Mouse (Mus musculus): ENCODE results near the gene Pus1.

The Pus1 gene

DNA sequence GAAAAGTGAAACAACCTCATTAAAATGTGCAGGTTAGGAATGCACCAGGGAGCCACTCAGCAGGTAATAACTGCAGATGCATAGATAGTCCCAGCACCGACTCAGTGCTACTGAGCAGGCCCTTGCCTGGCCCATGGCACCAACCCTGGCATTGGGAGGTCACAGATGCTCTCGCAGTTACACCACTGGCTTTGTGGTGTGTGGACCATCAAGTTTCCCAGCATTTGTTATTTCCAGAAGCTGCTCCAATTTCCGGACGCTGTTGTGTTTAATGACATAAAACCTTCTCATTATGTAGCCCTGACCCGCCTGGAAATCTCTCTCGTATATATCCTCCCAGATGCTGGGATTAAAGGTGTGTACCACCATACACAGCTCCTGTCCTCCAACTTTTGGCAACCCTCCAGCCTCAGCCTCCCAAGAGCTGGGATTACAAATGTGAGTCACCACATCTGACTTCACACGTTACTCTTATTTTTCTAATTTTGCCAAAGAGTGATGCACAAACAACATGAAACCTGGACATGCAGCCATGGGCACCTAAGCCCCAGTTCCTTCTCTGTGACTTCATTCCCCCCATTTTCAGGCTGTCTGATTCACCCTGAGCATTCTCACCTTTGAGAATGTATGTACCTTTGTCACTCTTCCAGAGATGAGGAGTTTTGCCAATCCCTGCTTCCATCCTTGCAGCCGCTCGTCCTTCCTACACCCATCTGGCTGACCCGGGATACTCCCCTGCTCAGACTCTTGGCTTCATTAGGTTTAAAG, 486 bp upstream of the Pus1 start:
- DNase-seq: no peak

DNA sequence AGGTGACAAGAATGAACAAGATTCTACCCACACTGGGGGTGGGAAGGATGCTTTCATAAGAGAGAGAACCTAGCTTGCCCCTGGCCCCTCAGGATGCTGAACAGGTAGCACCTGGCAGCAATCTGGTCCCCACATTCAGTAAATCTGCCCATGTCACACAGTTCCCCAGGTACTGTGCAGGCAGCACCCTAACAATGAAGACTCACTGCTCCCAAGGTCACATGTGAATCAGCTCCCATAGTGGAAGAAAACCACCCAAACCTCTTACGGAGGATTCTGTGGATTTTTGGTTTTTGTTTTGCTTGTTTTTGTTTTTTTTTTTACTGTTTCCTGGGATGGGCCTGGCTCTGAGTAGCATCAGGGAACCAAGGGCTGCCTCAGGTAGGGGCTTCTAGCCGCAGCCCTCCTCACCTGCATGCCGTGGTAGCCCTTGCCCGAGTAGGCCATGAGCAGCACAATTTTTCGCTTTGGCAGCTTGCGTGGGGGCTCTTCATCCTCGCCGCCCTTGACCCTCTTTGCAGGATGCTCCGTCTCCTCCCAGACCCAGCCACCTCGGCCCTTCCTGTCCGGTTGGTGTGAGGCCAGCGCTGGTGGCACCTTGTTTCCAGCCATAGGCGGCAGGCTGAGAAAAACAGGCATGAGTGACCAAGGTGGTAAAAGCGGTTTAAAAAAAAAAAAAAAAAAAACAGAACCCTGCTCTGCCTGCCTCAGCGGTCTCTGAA, 1.0 kb downstream of the Pus1 start:
- DNase-seq: no peak

DNA sequence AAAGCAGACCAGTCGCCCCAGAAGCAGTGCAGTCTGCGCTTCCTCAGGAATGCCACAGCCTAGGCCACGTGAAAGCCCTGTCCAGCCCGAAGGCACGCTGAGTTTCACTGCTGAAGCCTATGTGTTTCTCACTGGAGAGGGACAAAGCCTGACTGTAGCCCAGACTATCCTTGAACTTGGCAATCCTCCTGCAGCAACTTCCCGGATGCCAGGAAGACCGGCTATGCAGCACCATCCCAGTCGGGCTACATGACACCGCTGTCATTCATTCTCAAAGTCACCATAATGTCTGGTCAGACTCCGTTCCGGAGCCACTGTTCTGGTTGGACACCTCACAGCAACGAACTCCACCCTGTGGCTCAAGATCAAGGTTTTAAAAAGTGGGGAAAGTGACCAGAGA, 2.2 kb downstream of the Pus1 start:
- no peak for DNase-seq

DNA sequence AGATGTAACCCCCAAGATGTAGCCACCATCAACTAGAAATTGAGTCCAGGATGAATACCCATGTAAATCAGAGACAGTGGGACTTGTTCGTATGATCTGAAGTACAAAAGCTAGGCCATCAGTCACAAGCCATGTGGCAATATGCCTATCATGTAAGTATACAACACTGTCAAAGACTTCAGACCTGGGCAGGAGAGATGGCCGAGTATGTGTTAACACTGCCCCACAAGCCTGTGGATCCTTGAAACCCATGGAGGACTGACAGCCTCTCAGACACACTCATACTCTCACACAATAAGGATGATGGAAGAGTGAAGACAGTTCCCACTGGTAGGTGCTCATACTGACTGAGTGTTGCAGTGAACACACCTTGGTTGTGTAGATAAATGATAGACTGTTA, 4.3 kb downstream of the Pus1 start:
- no peak for DNase-seq

DNA sequence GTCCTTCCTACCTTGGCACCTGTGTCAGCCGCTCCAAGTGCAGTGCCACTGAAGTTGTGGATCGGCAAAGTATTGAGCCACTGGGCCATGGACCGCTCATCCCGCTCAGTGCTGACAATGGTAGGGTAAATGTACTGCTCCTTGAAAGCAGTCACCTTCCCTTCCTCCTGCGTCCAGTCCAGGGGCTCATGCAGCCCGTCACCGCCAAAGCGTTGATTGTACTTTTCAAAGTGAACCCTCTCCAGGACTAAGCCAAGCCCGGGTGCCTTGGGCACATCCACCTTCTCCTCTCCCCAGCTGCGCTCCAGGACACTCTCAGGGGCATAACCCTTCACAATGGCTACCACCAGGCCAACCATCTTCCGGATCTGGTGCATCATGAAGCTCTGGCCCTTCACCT, 5.9 kb downstream of the Pus1 start:
- DNase-seq: peak; percentile 9

DNA sequence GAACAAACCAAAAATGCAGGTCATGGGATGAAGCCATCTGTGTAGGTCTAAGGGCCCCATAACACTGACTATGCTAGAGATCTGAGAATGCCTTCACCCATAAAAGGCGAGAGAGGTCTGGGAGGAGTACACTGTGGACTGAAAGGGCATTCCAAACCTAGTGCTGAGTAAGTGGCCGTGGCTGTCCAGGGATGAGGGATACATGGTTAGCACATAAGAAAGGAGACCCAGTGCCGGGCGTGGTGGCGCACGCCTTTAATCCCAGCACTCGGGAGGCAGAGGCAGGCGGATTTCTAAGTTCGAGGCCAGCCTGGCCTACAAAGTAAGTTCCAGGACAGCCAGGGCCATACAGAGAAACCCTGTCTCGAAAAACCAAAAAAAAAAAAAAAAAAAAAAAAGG, 7.5 kb downstream of the Pus1 start:
- DNase-seq: peak; percentile 16

DNA sequence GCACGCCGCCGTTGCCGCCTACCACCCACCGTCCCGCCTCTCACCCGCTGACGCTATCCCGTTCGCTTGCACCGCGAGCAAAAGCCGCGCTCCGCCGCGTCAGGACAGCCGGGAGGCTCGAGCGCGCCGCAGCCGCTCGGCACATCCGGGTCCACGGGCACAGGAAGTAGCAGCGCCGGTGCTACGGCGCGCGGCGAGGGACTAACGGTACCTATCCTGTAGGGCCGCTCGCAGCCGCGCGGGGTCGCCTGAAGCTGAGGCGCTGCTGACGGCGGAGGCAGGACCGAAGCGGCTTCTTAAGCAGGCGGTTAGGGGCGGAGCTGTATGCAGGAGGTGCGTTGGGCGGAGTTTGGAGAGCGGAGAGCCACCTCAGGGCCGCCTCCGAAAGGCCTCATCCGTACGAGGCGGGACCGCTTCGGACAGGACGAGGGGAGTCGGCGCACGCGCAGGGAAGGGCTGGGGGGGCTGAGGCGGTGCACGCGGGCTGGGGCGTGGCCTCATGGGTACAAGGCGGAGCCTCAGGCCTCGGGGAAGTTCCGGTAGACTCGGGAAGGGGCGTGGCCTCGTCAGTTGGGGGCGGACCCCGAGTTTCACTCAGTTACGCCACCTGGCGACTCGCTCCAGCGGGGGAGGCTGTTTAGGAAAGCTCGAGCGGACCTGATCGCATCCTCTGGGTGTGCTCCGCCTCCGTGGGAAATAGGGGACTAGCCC, 9.9 kb downstream of the Pus1 start, which contains the start of gene Ep400:
Gene Ep400 (minus strand): TSS at position 270 of the 711 bp plus-strand sequence.
- peak; percentile 100 for DNase-seq

DNA sequence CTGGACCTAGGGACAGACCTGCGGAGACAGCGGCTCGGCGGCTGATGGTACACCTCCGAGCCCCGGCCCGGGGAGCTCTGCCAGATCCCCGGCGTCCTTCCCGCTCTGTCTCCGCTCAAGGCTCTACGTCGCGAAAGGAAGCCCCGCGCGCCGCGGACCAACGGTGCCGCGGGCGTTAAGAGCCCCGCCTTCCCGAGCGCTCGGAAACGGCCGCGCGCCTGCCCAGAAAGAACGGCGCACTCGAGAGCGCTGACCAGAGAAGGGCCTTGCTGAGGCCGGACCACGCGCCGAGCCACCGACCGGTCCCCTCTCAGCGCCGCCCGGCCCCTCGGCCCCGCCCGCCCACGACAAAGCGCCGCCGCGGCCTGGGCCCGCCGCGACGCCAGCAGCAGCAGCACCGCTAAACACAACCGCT, 10.4 kb downstream of the Pus1 start:
- DNase-seq: peak; percentile 62

DNA sequence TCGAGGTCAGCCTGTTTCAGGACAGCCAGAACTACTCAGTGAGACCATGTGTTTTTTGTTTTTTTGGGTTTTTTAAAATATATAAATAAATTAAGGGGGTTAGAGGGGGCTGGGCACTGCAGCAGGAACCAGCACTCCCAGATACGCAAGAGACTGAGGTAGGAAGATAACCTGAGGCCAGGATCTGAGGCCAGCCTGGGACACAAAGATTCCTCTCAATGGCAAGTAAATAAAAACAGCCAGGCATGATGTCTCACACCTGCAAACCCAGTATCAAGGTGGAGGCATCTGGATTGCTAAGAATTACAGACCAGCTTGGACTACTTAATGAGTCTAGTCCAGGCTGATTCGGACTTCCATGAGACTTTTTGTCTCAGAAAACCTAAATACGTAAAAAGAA, 11.2 kb downstream of the Pus1 start:
- DNase-seq: peak; percentile 13

DNA sequence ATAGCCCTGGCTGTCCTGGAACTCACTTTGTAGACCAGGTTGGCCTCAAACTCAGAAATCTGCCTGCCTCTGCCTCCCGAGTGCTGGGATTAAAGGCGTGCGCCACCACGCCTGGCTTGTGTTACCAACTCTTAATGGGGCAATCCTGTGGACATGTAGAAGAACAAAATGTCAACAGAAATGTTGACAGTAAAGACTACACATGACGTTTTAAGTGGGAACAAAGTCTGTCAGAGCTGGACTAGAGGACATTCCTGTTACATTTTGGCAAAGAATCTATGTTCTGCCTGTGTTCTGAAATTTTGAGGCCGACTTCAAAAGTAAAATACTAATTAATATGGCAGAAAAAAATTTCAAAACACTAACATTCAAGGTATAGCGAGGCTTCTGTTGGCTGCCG, 16.6 kb downstream of the Pus1 start:
- no peak for DNase-seq

DNA sequence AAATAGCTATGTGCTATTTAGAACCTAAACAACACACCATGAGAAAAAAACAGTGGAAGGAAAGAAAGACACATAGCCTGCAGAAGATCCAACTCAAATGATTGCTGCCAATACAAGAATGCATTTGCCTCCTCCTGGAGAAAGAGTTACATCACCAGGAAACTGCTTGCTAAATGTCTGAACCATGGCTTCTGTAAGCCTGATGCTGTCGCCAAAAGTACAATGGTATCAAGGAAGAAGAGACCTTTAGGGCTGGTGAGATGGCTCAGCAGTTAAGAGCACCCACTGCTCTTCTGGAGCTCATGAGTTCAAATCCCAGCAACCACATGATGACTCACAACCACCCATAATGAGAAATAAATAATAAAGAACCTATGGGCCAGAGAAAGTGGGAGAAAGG, 35.4 kb downstream of the Pus1 start:
- DNase-seq: no peak

DNA sequence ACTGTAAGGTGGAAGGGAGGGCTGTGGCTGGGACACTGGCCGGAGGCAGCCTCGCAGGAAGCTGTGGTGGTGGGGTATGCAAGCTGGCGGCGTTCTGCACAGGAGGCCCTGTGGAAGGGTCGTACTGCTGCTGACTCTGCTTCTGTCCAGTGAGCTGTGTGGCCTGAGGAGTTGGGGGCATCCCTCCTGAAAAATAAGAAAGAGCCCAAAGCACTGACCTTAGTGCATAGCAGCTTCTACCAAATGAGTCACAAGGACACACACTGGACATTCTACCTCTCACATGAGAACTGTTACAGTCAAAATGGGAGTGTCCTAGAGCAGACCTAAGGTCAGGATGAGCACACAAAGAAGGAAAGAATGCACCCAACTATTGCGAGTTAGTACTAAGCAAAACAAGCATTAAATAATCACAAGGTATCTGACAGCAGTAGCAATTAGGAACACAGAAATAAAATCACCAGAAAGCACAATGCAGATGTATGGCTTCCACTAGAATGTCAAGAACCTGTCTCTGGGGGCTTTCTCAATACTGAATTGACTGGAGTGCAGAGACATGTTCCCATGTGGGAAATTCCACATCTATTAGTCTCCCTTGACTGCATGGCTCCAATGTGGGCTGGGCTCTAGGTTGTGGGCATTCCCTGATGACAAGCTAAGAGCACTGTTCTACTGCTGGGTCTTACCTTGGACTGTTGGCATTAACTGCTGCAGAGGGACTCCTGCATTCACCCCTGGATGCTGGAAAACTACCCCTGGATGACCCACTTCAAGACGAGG, 40.8 kb downstream of the Pus1 start:
- no peak for DNase-seq

DNA sequence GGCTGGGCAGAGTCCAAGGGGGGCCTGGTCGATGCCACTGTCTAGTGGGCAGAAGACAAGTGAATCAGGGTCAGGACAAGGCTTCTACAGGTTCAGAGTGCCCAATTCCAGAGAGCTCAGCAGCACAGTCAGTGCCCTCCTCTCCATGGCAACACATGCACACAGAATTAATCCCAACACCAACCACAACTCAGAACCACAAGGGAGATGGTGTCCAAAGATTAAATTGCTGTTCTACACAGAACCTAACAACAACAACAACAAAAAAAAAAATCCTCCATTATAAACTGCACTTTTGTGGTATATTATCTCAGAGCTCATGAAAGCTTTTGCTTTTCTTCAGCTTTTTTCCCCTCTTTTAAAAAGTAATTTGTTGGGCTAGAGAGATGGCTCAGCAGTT, 44.9 kb downstream of the Pus1 start:
- no peak for DNase-seq

DNA sequence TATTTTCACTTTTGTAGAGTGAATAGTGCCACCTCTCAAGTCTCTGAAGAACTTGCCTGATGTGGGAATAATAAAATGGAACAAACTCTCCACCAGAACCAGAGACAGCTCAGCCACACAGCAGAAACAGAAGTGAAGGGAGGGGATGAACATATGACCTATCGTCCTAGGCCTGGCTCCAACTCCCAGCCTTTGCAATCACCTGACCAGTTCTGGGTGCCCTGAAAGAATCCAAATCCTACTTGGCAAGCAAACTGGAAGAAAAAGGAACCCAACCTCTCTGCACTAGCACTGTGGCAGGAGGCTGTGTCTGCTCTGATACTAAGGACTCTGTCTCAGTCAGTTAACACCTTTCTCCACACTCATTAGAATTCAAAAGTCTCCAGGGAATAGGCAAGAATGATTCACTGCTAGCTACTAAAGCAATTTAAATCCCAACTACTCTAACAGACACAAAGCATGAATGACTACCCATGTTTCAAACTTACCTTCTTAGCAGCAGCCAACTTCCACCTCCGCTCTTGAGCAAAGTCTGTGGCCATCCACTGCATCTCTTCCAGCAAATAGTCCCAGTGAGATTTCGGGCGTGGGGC, 47.1 kb downstream of the Pus1 start:
- DNase-seq: no peak

DNA sequence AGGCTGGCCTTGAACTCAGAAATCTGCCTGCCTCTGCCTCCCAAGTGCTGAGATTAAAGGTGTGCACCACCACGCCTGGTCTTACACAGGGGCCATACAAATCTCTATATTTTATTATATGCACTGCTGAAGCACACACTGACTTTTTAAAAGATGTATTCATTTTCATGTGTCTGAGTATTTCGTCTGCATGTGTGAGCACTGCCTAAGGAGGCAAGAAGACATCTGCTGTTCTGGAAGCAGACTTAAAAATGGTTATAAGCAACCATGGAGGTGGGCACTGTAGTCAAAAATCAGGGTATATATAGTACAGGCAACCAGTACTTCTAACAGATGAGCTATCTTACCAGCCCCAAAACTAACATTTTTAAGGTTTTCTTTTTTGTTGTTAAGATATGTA, 49.2 kb downstream of the Pus1 start:
- DNase-seq: no peak

DNA sequence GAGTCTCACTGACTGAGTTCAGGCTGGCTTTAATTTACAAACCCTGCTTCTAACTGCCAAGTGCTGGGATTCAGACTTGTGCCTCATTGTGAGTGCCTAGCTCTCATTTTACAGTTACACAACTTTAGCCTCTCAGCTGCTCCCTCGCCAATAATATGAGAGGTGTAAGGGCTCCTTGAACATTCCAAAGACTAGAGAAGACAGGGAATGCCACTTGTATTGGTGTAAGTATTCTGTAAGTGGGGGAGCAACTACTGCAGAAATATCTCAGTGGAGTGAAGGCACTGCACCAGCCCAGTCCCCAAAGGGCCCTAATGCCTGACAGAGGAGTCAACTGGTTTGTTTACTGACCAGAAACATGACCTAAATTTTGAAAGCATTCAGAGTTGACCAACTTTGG, 52.6 kb downstream of the Pus1 start:
- no peak for DNase-seq

Measured in cerebellum, adult 8-10 months (tissue).